Mouse (Mus musculus) heart, adult 2 months (tissue): ENCODE results near the gene Tfpi2. TPM values are rescaled to one million over a fixed set of nuclear protein-coding genes. Genes with fewer than 3 reads are reported as not detected.

Experiments used
- DNase-seq, 2 experiments: peaks; one replicate each; pipeline ENCODE4 v3.0.0; 2021
- H3K27ac ChIP-seq: fragments of 200-600 bp; 2 replicates; pipeline ENCODE4 v1.8.1; 2022
- H3K27me3 ChIP-seq: fragments of 200-500 bp; 2 replicates; pipeline ENCODE4 v1.6.1; 2012; ENCODE audit warnings: mild to moderate bottlenecking, low read length, inconsistent platforms, mixed read lengths; ENCODE audit not compliant: control insufficient read depth, insufficient read depth
- H3K36me3 ChIP-seq: fragments of 200-500 bp; 2 replicates; pipeline ENCODE4 v1.6.1; 2012; ENCODE audit warnings: low read length, inconsistent platforms; ENCODE audit not compliant: control insufficient read depth, insufficient read depth
- H3K4me1 ChIP-seq: fragments of 200-500 bp; 2 replicates; pipeline ENCODE4 v1.6.1; 2011; ENCODE audit warnings: low read length; ENCODE audit not compliant: control insufficient read depth, insufficient read depth
- H3K4me3 ChIP-seq: fragments of 200-600 bp; 2 replicates; pipeline ENCODE4 v1.8.1; 2022
- H3K79me2 ChIP-seq: fragments of 200-500 bp; replicated peaks from 2 replicates; pipeline ENCODE4 v1.6.1; 2012; ENCODE audit warnings: mild to moderate bottlenecking, inconsistent platforms, low read length, moderate library complexity, mixed read lengths; ENCODE audit not compliant: control insufficient read depth, insufficient read depth
- H3K9ac ChIP-seq: fragments of 200-500 bp; 2 replicates; pipeline ENCODE4 v1.6.1; 2012; ENCODE audit warnings: low read depth, mild to moderate bottlenecking, control low read depth, inconsistent platforms, low read length, mixed read lengths
- CTCF ChIP-seq: fragments of 200-600 bp; IDR thresholded peaks from 2 replicates; pipeline ENCODE4 v1.8.1; 2022; ENCODE audit warnings: antibody characterized with exemption, mild to moderate bottlenecking, moderate library complexity
- EP300 ChIP-seq: fragments of 200-500 bp; IDR thresholded peaks from 2 replicates; pipeline ENCODE4 v1.6.1; 2011; ENCODE audit warnings: low read depth, low read length, control low read depth; ENCODE audit not compliant: insufficient read depth
- POLR2A ChIP-seq: fragments of 200-500 bp; IDR thresholded peaks from 2 replicates; pipeline ENCODE4 v1.6.1; 2011; ENCODE audit warnings: mild to moderate bottlenecking, low read depth, low read length, control low read depth; ENCODE audit not compliant: insufficient read depth
- WGBS: fragments of 180-500 bp; shearing (Covaris S2); methylation state at CpG from one replicate; pipeline ENCODE4 v1.1.7; 2018; 5-methylcytosine and 5-hydroxymethylcytosine counted together
- intact Hi-C: fragments of 180-260 bp; cut with DNase I; formaldehyde crosslinking; loops from one replicate; pipeline ENCODE4 v1.15.1; 2025
- long read RNA-seq: library from polyadenylated mRNA; stranded (forward); transcript quantifications from one replicate; pipeline ENCODE4 v2.0.0, GENCODE M21; 2021
- polyA plus RNA-seq: library from polyadenylated mRNA; depleted of rRNA; stranded (reverse); fragments of >200 nt; gene quantifications from 2 replicates; pipeline ENCODE4 v1.2.3, GENCODE M21; 2012; rRNA removed
- total RNA-seq, 2 experiments: library from RNA; stranded (reverse); gene quantifications; 2 replicates each; pipeline ENCODE4 v1.2.3; 2021

The Tfpi2 gene
- 1 to 10 TPM; 1.0 to 1.3 TPM for total RNA-seq
- 0.90 and 1.9 TPM in 2 replicates for polyA plus RNA-seq
- long read RNA-seq, partial matches to known transcripts: 1 of 2 reads
- long read RNA-seq, other reads (novel, unspliced or antisense): 1 of 2 reads

GRCm38 (mm10) chr6:3988750-3989149 is at the start of gene Tfpi2:
TSS of gene Tfpi2 (minus strand) at chr6:3988919.
- no peaks in the 10 kb centered on the region for H3K79me2 ChIP-seq
- no peak within 1 kb of the TSS for H3K27ac ChIP-seq
- TF ChIP-seq POLR2A: no peak
- no peak for TF ChIP-seq CTCF
- TF ChIP-seq EP300: no peak
- no peaks in the 10 kb centered on the region for H3K27me3 ChIP-seq
- no peaks in the 10 kb centered on the region for H3K4me1 ChIP-seq
- DNase-seq: no peak
- H3K9ac ChIP-seq: no peak within 1 kb of the TSS
- H3K36me3 ChIP-seq: no peaks in the 10 kb centered on the region
- no peak within 1 kb of the TSS for H3K4me3 ChIP-seq
- WGBS: 80% methylated on average over 3 of the region's 3 CpGs
- intact Hi-C loops: no loop called here

GRCm38 (mm10) chr6:4030956-4031355 is 42.2 kb upstream of the Tfpi2 start:
- Histone ChIP-seq H3K79me2 (no peaks in the 10 kb centered on the region), H3K36me3 (no peaks in the 10 kb centered on the region), H3K4me3 (no peak overlapping the region), H3K9ac (no peak overlapping the region), H3K27me3 (no peaks in the 10 kb centered on the region), H3K4me1 (peaks cover 2% of the 10 kb centered on the region), H3K27ac (no peak overlapping the region)
- TF ChIP-seq POLR2A (no peak), CTCF (no peak), EP300 (no peak)
- 81% methylated on average over 3 of the region's 3 CpGs for WGBS
- no peak for DNase-seq
- intact Hi-C loops: no loop called here

- TF ChIP-seq POLR2A: no peak
- no peak for TF ChIP-seq CTCF
- no peak for TF ChIP-seq EP300
- no peak overlapping the region for H3K27ac ChIP-seq
- H3K79me2 ChIP-seq: no peaks in the 10 kb centered on the region
- intact Hi-C loops: no loop called here
- no peak overlapping the region for H3K4me3 ChIP-seq
- WGBS: 22% methylated on average over 2 of the region's 2 CpGs
- no peak overlapping the region for H3K9ac ChIP-seq
- DNase-seq: no peak
- H3K36me3 ChIP-seq: no peaks in the 10 kb centered on the region
- H3K4me1 ChIP-seq: no peaks in the 10 kb centered on the region
- no peaks in the 10 kb centered on the region for H3K27me3 ChIP-seq
These were observed 37.6 kb upstream of the Tfpi2 start for GRCm38 (mm10) chr6:4026367-4026766.

- WGBS: 44% methylated on average over 1 of the region's 1 CpGs
- TF ChIP-seq EP300 (no peak), CTCF (no peak), POLR2A (no peak)
These were observed 33.9 kb upstream of the Tfpi2 start for GRCm38 (mm10) chr6:4022645-4023044.

GRCm38 (mm10) chr6:4009548-4009947 is 20.8 kb upstream of the Tfpi2 start:
- Histone ChIP-seq H3K9ac (no peak overlapping the region), H3K79me2 (peaks cover 2% of the 10 kb centered on the region; the same call in 1 of the 2 replicates), H3K27me3 (no peaks in the 10 kb centered on the region), H3K27ac (peak overlapping the region; percentile 86), H3K4me3 (no peak overlapping the region), H3K36me3 (peaks cover 18% of the 10 kb centered on the region), H3K4me1 (peaks cover 5% of the 10 kb centered on the region)
- peak in 1 of 2 experiments; percentile 37 for DNase-seq
- TF ChIP-seq EP300: peak; percentile 61; the same call in 1 of the 2 replicates
- no peak for TF ChIP-seq CTCF
- TF ChIP-seq POLR2A: peak; percentile 56; the same call in 1 of the 2 replicates
- intact Hi-C loops: loop anchor here (10.0 kb wide), 3 partner anchors 1085 to 1485 kb away; partner anchors contain the start of genes Pdk4 and Pon2

More at GRCm38 (mm10) chr6:4022645-4023044, 33.9 kb upstream of the Tfpi2 start:
- H3K27me3 ChIP-seq: no peaks in the 10 kb centered on the region
- H3K36me3 ChIP-seq: no peaks in the 10 kb centered on the region
- H3K9ac ChIP-seq: no peak overlapping the region
- H3K4me1 ChIP-seq: no peaks in the 10 kb centered on the region
- H3K27ac ChIP-seq: no peak overlapping the region
- no peak overlapping the region for H3K4me3 ChIP-seq
- H3K79me2 ChIP-seq: no peaks in the 10 kb centered on the region
- intact Hi-C loops: no loop called here
- no peak for DNase-seq

- Histone ChIP-seq H3K4me3 (0 out of 2 replicates have a peak overlapping the region, but pooled peaks have one; percentile 20), H3K9ac (no peak overlapping the region), H3K79me2 (peaks cover 2% of the 10 kb centered on the region; the same call in 1 of the 2 replicates), H3K27ac (peak overlapping the region; percentile 86), H3K4me1 (peaks cover 5% of the 10 kb centered on the region), H3K27me3 (no peaks in the 10 kb centered on the region), H3K36me3 (peaks cover 18% of the 10 kb centered on the region)
- peak; percentile 31 to 34 for DNase-seq
- intact Hi-C loops: loop anchor here (10.0 kb wide), 3 partner anchors 1086 to 1486 kb away; partner anchors contain the start of genes Pdk4 and Pon2
- TF ChIP-seq POLR2A: peak; percentile 45
- TF ChIP-seq EP300: no peak
- WGBS: 5% methylated on average over 2 of the region's 2 CpGs
These were observed 19.9 kb upstream of the Tfpi2 start for GRCm38 (mm10) chr6:4008501-4009040.
